Mouse (Mus musculus) forebrain, embryonic 13.5 days (tissue): ENCODE data around the gene Cpt2. TPM values are rescaled to one million over a fixed set of nuclear protein-coding genes. Genes with fewer than 3 reads are reported as not detected.

ENCODE experiments used
- ATAC-seq: fragments of 200-750 bp; cut with Nextera tagmentation; 2 replicates; pipeline ENCODE4 v1.8.0; 2017
- H3K27ac ChIP-seq: fragments of 300-500 bp; sonication (generic); 2 replicates; pipeline ENCODE4 v1.5.1; 2015; ENCODE audit warnings: inconsistent platforms, mild to moderate bottlenecking, moderate library complexity
- H3K27me3 ChIP-seq: fragments of 300-500 bp; sonication (generic); 2 replicates; pipeline ENCODE4 v1.6.1; 2015; ENCODE audit warnings: mild to moderate bottlenecking, inconsistent platforms
- H3K36me3 ChIP-seq: fragments of 300-500 bp; sonication (generic); 2 replicates; pipeline ENCODE4 v1.6.1; 2015; ENCODE audit warnings: mild to moderate bottlenecking, inconsistent platforms; ENCODE audit not compliant: poor library complexity, severe bottlenecking
- H3K4me1 ChIP-seq: fragments of 300-500 bp; sonication (generic); 2 replicates; pipeline ENCODE4 v1.6.1; 2015; ENCODE audit warnings: inconsistent platforms
- H3K4me2 ChIP-seq: fragments of 300-500 bp; sonication (generic); 2 replicates; pipeline ENCODE4 v1.6.1; 2015; ENCODE audit warnings: inconsistent platforms, mild to moderate bottlenecking, moderate library complexity
- H3K4me3 ChIP-seq: fragments of 300-500 bp; sonication (generic); 2 replicates; pipeline ENCODE4 v1.5.1; 2015; ENCODE audit warnings: mild to moderate bottlenecking, inconsistent platforms
- H3K9ac ChIP-seq: fragments of 300-500 bp; sonication (generic); 2 replicates; pipeline ENCODE4 v1.6.1; 2015; ENCODE audit warnings: mild to moderate bottlenecking, inconsistent platforms
- H3K9me3 ChIP-seq: fragments of 300-500 bp; sonication (generic); replicated peaks from 2 replicates; pipeline ENCODE4 v1.6.1; 2016; ENCODE audit warnings: inconsistent platforms
- WGBS: fragments of 180-500 bp; shearing (Covaris S2); methylation state at CpG from one replicate; pipeline ENCODE4 v1.1.7; 2015; 5-methylcytosine and 5-hydroxymethylcytosine counted together
- polyA plus RNA-seq: library from polyadenylated mRNA; unstranded; fragments of >200 nt; fragmentation: Nextera tagmentation; extraction: Ambion mirVana; gene quantifications from 2 replicates; pipeline ENCODE4 v1.2.1, GENCODE M21; 2015

The Cpt2 gene
- polyA plus RNA-seq, 1 experiment from 2014 or later, result 19.8 TPM

DNA sequence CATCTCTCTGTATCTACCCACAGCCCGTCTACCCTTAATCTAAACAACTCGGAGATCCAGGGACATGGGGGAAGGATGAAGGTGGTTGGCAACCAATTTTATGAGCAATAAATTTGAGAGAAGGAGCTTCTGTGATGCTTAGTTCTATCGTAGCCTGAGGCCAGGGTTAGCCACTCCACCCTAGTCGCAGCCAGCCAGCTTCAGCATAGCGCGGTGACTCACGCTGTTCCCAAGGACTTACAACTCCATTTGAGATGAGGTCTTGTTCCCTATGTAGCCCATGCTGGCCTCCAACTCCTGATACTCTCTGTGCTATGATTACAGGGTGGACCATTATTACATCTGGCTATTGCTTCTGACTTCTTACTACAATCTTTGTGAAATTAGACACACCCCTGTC, 19.3 kb upstream of the Cpt2 start:
- Histone ChIP-seq H3K9me3 (no peaks in the 10 kb centered on the region), H3K4me2 (no peak overlapping the region), H3K27ac (no peak overlapping the region), H3K36me3 (no peaks in the 10 kb centered on the region), H3K4me1 (no peaks in the 10 kb centered on the region), H3K9ac (no peak overlapping the region), H3K27me3 (no peaks in the 10 kb centered on the region; the same call in 1 of the 2 replicates), H3K4me3 (no peak overlapping the region)
- 95% methylated on average over 7 of the region's 7 CpGs for WGBS
- ATAC-seq, result no peak

GRCm38 (mm10) chr4:107938124-107938523, 14.7 kb upstream of the Cpt2 start:
- H3K27ac ChIP-seq, result no peak overlapping the region
- 87% methylated on average over 2 of the region's 2 CpGs for WGBS
- no peaks in the 10 kb centered on the region for H3K36me3 ChIP-seq
- H3K4me2 ChIP-seq, result no peak overlapping the region
- ATAC-seq, result no peak
- H3K4me3 ChIP-seq, result no peak overlapping the region
- no peaks in the 10 kb centered on the region for H3K4me1 ChIP-seq
- H3K27me3 ChIP-seq, result no peaks in the 10 kb centered on the region; the same call in 1 of the 2 replicates
- no peaks in the 10 kb centered on the region for H3K9me3 ChIP-seq
- H3K9ac ChIP-seq, result no peak overlapping the region

DNA sequence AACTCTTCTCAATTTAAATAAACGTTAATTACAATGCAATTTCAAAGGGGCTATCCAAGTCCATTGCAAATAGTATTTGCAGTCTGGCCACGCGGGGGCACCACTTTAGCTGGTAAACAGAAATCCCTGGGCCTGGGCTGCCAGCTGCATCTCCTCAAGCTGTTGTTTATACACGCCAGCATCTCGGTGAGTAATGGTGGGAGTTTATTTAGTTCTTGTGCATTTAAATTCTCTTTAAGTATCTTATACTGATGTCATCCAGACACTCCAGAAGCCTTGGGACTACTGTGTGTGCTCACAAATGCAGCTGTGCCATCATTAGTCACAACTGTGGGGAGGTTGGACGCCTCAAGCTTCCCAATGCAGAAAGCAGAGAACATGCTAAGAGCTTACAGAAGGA, 13.9 kb upstream of the Cpt2 start:
- peak; percentile 38 for ATAC-seq
- H3K4me2 ChIP-seq, result no peak overlapping the region
- H3K9me3 ChIP-seq, result no peaks in the 10 kb centered on the region
- no peaks in the 10 kb centered on the region for H3K36me3 ChIP-seq
- no peak overlapping the region for H3K4me3 ChIP-seq
- WGBS, result 26% methylated on average over 6 of the region's 6 CpGs
- no peak overlapping the region for H3K27ac ChIP-seq
- H3K27me3 ChIP-seq, result no peaks in the 10 kb centered on the region; the same call in 1 of the 2 replicates
- no peaks in the 10 kb centered on the region for H3K4me1 ChIP-seq
- no peak overlapping the region for H3K9ac ChIP-seq

DNA sequence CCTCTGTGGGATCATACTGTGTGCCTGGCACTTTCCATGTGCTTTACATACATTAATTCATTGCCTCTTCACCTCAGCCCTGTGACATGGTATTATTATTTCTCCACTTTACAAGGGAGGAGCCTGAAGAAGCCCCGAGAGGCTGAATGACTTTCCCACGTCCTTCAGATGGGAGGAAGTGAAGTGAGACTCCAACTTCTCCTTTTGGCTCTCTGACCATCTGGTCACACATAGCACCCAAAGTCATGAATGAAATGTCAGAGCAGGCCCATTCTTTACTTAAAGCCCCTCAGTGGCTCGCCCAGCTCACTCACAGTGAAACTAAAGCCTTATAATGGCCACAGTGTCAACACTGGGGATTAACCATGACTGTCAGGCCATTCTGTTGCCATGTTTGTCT, 11.8 kb upstream of the Cpt2 start:
- no peak overlapping the region for H3K27ac ChIP-seq
- no peaks in the 10 kb centered on the region for H3K36me3 ChIP-seq
- no peaks in the 10 kb centered on the region for H3K4me1 ChIP-seq
- no peak overlapping the region for H3K4me2 ChIP-seq
- H3K9me3 ChIP-seq, result no peaks in the 10 kb centered on the region
- H3K27me3 ChIP-seq, result no peaks in the 10 kb centered on the region; the same call in 1 of the 2 replicates
- no peak overlapping the region for H3K9ac ChIP-seq
- no peak for ATAC-seq
- 63% methylated on average over 3 of the region's 3 CpGs for WGBS
- H3K4me3 ChIP-seq, result no peak overlapping the region

DNA sequence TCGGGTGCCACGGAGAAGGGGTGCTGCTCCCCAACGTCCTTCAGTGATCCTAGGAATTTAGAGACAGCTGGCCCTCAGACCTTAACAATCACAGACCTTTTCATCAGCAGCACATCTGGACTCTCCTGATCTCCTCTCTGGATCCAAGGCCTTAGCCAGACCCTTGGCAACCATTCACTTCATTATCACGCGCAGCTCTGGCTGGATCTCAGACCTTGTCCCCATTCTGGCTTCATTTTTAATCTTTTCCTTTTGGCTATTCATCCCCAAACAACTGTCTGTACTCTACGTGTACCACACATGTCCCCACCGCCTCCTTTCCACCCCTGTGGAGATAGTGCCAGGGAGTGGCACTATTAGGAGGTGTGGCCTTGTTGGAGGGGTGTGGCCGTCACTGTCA, 9.8 kb upstream of the Cpt2 start:
- no peak overlapping the region for H3K27ac ChIP-seq
- no peaks in the 10 kb centered on the region for H3K36me3 ChIP-seq
- WGBS, result 77% methylated on average over 8 of the region's 8 CpGs
- no peaks in the 10 kb centered on the region for H3K27me3 ChIP-seq
- no peak overlapping the region for H3K4me3 ChIP-seq
- no peaks in the 10 kb centered on the region for H3K9me3 ChIP-seq
- no peak overlapping the region for H3K4me2 ChIP-seq
- ATAC-seq, result no peak
- H3K4me1 ChIP-seq, result no peaks in the 10 kb centered on the region
- H3K9ac ChIP-seq, result no peak overlapping the region

- no peak overlapping the region for H3K9ac ChIP-seq
- no peak for ATAC-seq
- 89% methylated on average over 3 of the region's 3 CpGs for WGBS
- H3K9me3 ChIP-seq, result no peaks in the 10 kb centered on the region
- H3K27ac ChIP-seq, result no peak overlapping the region
- no peaks in the 10 kb centered on the region for H3K27me3 ChIP-seq
- no peak overlapping the region for H3K4me3 ChIP-seq
- no peaks in the 10 kb centered on the region for H3K36me3 ChIP-seq
- H3K4me1 ChIP-seq, result no peaks in the 10 kb centered on the region
- no peak overlapping the region for H3K4me2 ChIP-seq
Measured at GRCm38 (mm10) chr4:107931453-107931852, 8.0 kb upstream of the Cpt2 start.

GRCm38 (mm10) chr4:107928726-107929125, 5.3 kb upstream of the Cpt2 start:
- no peak overlapping the region for H3K4me2 ChIP-seq
- H3K4me3 ChIP-seq, result no peak overlapping the region
- no peak overlapping the region for H3K27ac ChIP-seq
- no peak for ATAC-seq
- 83% methylated on average over 2 of the region's 2 CpGs for WGBS
- no peaks in the 10 kb centered on the region for H3K4me1 ChIP-seq
- no peaks in the 10 kb centered on the region for H3K27me3 ChIP-seq
- H3K36me3 ChIP-seq, result no peaks in the 10 kb centered on the region
- no peaks in the 10 kb centered on the region for H3K9me3 ChIP-seq
- H3K9ac ChIP-seq, result no peak overlapping the region

GRCm38 (mm10) chr4:107928269-107928668, 4.9 kb upstream of the Cpt2 start:
- H3K4me3 ChIP-seq, result no peak overlapping the region
- no peak for ATAC-seq
- H3K9me3 ChIP-seq, result no peaks in the 10 kb centered on the region
- H3K4me1 ChIP-seq, result peaks cover 2% of the 10 kb centered on the region
- H3K36me3 ChIP-seq, result no peaks in the 10 kb centered on the region
- WGBS, result 77% methylated on average over 2 of the region's 2 CpGs
- no peak overlapping the region for H3K9ac ChIP-seq
- no peaks in the 10 kb centered on the region for H3K27me3 ChIP-seq
- no peak overlapping the region for H3K27ac ChIP-seq
- H3K4me2 ChIP-seq, result no peak overlapping the region

- no peaks in the 10 kb centered on the region for H3K27me3 ChIP-seq
- peak overlapping the region; percentile 81 for H3K4me2 ChIP-seq
- peak overlapping the region; percentile 75 for H3K4me3 ChIP-seq
- H3K9ac ChIP-seq, result no peak overlapping the region
- ATAC-seq, result no peak; the same call in 1 of the 2 replicates
- H3K9me3 ChIP-seq, result no peaks in the 10 kb centered on the region
- peaks cover 16% of the 10 kb centered on the region for H3K4me1 ChIP-seq
- no peak overlapping the region for H3K27ac ChIP-seq
- 47% methylated on average over 7 of the region's 7 CpGs for WGBS
- 0 out of 2 replicates have a peak, but pooled peaks cover 5% of the 10 kb centered on the region for H3K36me3 ChIP-seq
Measured at GRCm38 (mm10) chr4:107923803-107924194, 389 bp upstream of the Cpt2 start.

DNA sequence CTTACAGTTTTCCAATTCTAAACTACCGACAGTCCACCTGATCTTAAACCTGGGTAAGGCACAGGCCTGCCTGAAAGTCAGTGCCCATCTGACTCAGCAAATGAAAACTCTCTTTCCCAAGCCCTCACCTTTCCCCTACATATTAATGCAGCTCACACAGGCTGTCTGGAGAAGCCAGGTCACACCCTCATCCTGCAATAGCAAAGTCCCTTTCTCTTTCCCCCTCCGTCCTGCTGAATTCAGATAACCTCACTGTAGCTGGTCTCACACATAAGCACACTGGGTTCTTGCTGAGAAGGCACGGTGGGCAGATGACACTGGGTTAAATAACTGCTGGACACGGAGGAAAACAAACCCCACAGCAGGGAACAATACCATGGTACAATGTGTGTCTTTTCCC, 1.5 kb downstream of the Cpt2 start:
- H3K4me2 ChIP-seq, result peak overlapping the region; percentile 81
- H3K27me3 ChIP-seq, result no peaks in the 10 kb centered on the region
- 0 out of 2 replicates have a peak, but pooled peaks cover 5% of the 10 kb centered on the region for H3K36me3 ChIP-seq
- peaks cover 16% of the 10 kb centered on the region for H3K4me1 ChIP-seq
- H3K9me3 ChIP-seq, result no peaks in the 10 kb centered on the region
- no peak for ATAC-seq
- H3K27ac ChIP-seq, result no peak overlapping the region
- WGBS, result 71% methylated on average over 4 of the region's 4 CpGs
- no peak overlapping the region for H3K9ac ChIP-seq
- H3K4me3 ChIP-seq, result no peak overlapping the region

GRCm38 (mm10) chr4:107921152-107921695, 2.2 kb downstream of the Cpt2 start:
- Histone ChIP-seq H3K9ac (no peak overlapping the region), H3K27ac (no peak overlapping the region), H3K4me1 (peaks cover 16% of the 10 kb centered on the region), H3K36me3 (0 out of 2 replicates have a peak, but pooled peaks cover 5% of the 10 kb centered on the region), H3K4me2 (no peak overlapping the region), H3K4me3 (no peak overlapping the region), H3K9me3 (no peaks in the 10 kb centered on the region), H3K27me3 (no peaks in the 10 kb centered on the region)
- no peak for ATAC-seq
- WGBS, result 87% methylated on average over 8 of the region's 8 CpGs

GRCm38 (mm10) chr4:107920336-107920735, 3.1 kb downstream of the Cpt2 start:
- Histone ChIP-seq H3K4me1 (peaks cover 16% of the 10 kb centered on the region), H3K4me3 (no peak overlapping the region), H3K4me2 (no peak overlapping the region), H3K27ac (no peak overlapping the region), H3K9ac (no peak overlapping the region), H3K36me3 (0 out of 2 replicates have a peak, but pooled peaks cover 5% of the 10 kb centered on the region), H3K9me3 (no peaks in the 10 kb centered on the region), H3K27me3 (no peaks in the 10 kb centered on the region)
- ATAC-seq, result no peak
- 95% methylated on average over 2 of the region's 2 CpGs for WGBS

DNA sequence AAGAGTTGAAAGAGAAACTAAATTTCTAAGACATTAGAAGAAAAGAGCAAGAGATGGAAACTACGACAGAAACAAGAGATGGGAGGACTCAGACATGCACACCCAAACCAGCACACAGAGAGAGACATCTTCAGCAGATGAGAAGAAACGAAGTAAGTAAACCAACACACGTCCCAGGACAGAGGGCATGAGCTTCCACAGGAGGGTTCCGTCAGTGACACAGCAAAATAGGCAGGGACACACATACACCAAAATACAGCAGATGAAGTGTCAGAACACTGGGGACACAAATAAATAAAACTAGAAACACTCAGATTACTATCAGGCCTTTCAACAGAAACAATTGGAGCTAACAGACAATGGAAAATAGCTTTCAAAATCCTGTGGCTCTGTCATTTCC, 13.4 kb downstream of the Cpt2 start:
- H3K4me3 ChIP-seq, result no peak overlapping the region
- no peak overlapping the region for H3K27ac ChIP-seq
- H3K36me3 ChIP-seq, result peaks cover 58% of the 10 kb centered on the region
- no peaks in the 10 kb centered on the region for H3K27me3 ChIP-seq
- 91% methylated on average over 4 of the region's 4 CpGs for WGBS
- H3K9me3 ChIP-seq, result no peaks in the 10 kb centered on the region
- H3K4me2 ChIP-seq, result no peak overlapping the region
- ATAC-seq, result no peak
- no peak overlapping the region; the same call in 1 of the 2 replicates for H3K9ac ChIP-seq
- H3K4me1 ChIP-seq, result no peaks in the 10 kb centered on the region
